8 mouse cellular contexts compared by ENCODE assay signal in genomic region chr1:132212218-132212617, GRCm38 (mm10). TPM values are rescaled to one million over a fixed set of nuclear protein-coding genes. Genes with fewer than 3 reads are reported as not detected.
DNase-seq lines count a peak whose midpoint lies in the region; ATAC-seq and TF ChIP-seq lines count a peak whose summit lies in the region.

No protein-coding gene starts in this region.

- peak overlapping the region; percentile 39 for H3K4me2 ChIP-seq in hindbrain, embryonic 15.5 days
- peak overlapping the region; percentile 52 for H3K4me2 ChIP-seq in lung, postnatal 0 days (replicated peaks; ENCODE audit: low read depth, low read length)

- peak overlapping the region; percentile 7; the same call in 1 of the 2 replicates for H3K9ac ChIP-seq in hindbrain, embryonic 15.5 days
- H3K9ac ChIP-seq in lung, postnatal 0 days (replicated peaks; ENCODE audit: low read depth), result no peak overlapping the region

- TF ChIP-seq CTCF in lung, postnatal 0 days (IDR thresholded peaks at IDR 0.05), result peak; percentile 87

- no peaks in the 10 kb centered on the region for H3K36me3 ChIP-seq in hindbrain, embryonic 15.5 days
- no peaks in the 10 kb centered on the region for H3K36me3 ChIP-seq in lung, postnatal 0 days (ENCODE audit: insufficient read depth, low read length)

- ATAC-seq in hindbrain, embryonic 15.5 days (ENCODE audit: low FRiP score, low read depth), result no peak
- ATAC-seq in lung, postnatal 0 days, result peak; percentile 76
- no peak for ATAC-seq in monocyte, adult 5-6 weeks (replicated peaks; ENCODE audit: insufficient number of reproducible peaks, low FRiP score, low TSS enrichment, poor library complexity, severe bottlenecking)

- H3K4me1 ChIP-seq in hindbrain, embryonic 15.5 days (replicated peaks), result peaks cover 62% of the 10 kb centered on the region
- peaks cover 9% of the 10 kb centered on the region; the same call in 1 of the 2 replicates for H3K4me1 ChIP-seq in lung, postnatal 0 days (ENCODE audit: insufficient read depth, low read depth, low read length)

- peak overlapping the region; percentile 19 for H3K4me3 ChIP-seq in hindbrain, embryonic 15.5 days
- peak overlapping the region; percentile 6; the same call in 1 of the 2 replicates for H3K4me3 ChIP-seq in lung, postnatal 0 days (ENCODE audit: low read depth, low read length)

- H3K9me3 ChIP-seq in hindbrain, embryonic 15.5 days, result no peaks in the 10 kb centered on the region
- no peaks in the 10 kb centered on the region for H3K9me3 ChIP-seq in lung, postnatal 0 days (ENCODE audit: low read length)

- H3K27ac ChIP-seq in hindbrain, embryonic 15.5 days (replicated peaks), result 0 out of 2 replicates have a peak overlapping the region, but pooled peaks have one; percentile 55
- H3K27ac ChIP-seq in lung, postnatal 0 days (ENCODE audit: low read length), result no peak overlapping the region

- DNase-seq in ZHBTc4 (ENCODE audit: low read depth, low spot score), result peak; percentile 84
- peak; percentile 55 for DNase-seq in cerebellum, adult 9-11 months
- DNase-seq in frontal cortex, postnatal 10 days (ENCODE audit: low spot score in 2 of 2), result peak; percentile 83 to 87
- peak; percentile 86 to 87 for DNase-seq in layer of hippocampus, postnatal 36 days
- DNase-seq in lung, postnatal 0 days (ENCODE audit: low spot score), result peak; percentile 84
- DNase-seq in right cerebral cortex, postnatal 10 days (ENCODE audit: low spot score in 2 of 2), result peak; percentile 93 to 94

- no peak for TF ChIP-seq EP300 in lung, postnatal 0 days (IDR thresholded peaks at IDR 0.05)

- WGBS in hindbrain, embryonic 15.5 days, result 7% methylated on average over 20 of the region's 20 CpGs
- WGBS in lung, postnatal 0 days, result 3% methylated on average over 20 of the region's 20 CpGs

- no peaks in the 10 kb centered on the region for H3K27me3 ChIP-seq in hindbrain, embryonic 15.5 days
- no peaks in the 10 kb centered on the region for H3K27me3 ChIP-seq in lung, postnatal 0 days (replicated peaks; ENCODE audit: insufficient read depth, low read length)

RNA-seq across cellular contexts. Expression of gene Gm10188, which starts 17.3 kb away (rescaled TPM):
- 0.25 and 0.68 TPM in 2 replicates for polyA plus RNA-seq in hindbrain, embryonic 15.5 days (2015; fragmentation: Nextera tagmentation; extraction: Ambion mirVana)
- total RNA-seq in layer of hippocampus, postnatal 36 days (2021), result not detected
- not detected in 2 replicates for polyA plus RNA-seq in lung, postnatal 0 days (2015; fragmentation: Nextera tagmentation; extraction: Ambion mirVana)
- total RNA-seq in monocyte, adult 5-6 weeks (2017), result not detected in 3 replicates

RNA-seq across cellular contexts. Expression of gene AC124108.1, which starts 21.0 kb away (rescaled TPM):
- 2.7 and 2.8 TPM in 2 replicates for polyA plus RNA-seq in hindbrain, embryonic 15.5 days (2015; fragmentation: Nextera tagmentation; extraction: Ambion mirVana)
- under 1 TPM; 0.46 to 0.50 TPM for total RNA-seq in layer of hippocampus, postnatal 36 days (2021)
- polyA plus RNA-seq in lung, postnatal 0 days (2015; fragmentation: Nextera tagmentation; extraction: Ambion mirVana), result not detected in 2 replicates
- total RNA-seq in monocyte, adult 5-6 weeks (2017), result not detected in 3 replicates

RNA-seq across cellular contexts. Expression of gene Lemd1, which starts 21.0 kb away (rescaled TPM):
- polyA plus RNA-seq in hindbrain, embryonic 15.5 days (2015; fragmentation: Nextera tagmentation; extraction: Ambion mirVana), result 14.1 and 16.2 TPM in 2 replicates
- total RNA-seq in layer of hippocampus, postnatal 36 days (2021), result under 1 TPM in 1 of 2 experiments, not detected in 1; 0.58 TPM
- polyA plus RNA-seq in lung, postnatal 0 days (2015; fragmentation: Nextera tagmentation; extraction: Ambion mirVana), result 0.79 TPM in 1 of 2 replicates, not detected in the other
- 1.8 TPM in 1 of 3 replicates, not detected in the others for total RNA-seq in monocyte, adult 5-6 weeks (2017)
